Mouse (Mus musculus) erythroblast, adult 5-6 weeks (primary cell): ENCODE data around the gene Spata2. TPM values are rescaled to one million over a fixed set of nuclear protein-coding genes. Genes with fewer than 3 reads are reported as not detected.

ENCODE experiments used
- ATAC-seq: replicated peaks from 2 replicates; pipeline ENCODE4 v1.8.0; 2016; ENCODE audit warnings: moderate number of reproducible peaks, mild to moderate bottlenecking, moderate TSS enrichment, inconsistent platforms; ENCODE audit not compliant: poor library complexity, low FRiP score, severe bottlenecking
- total RNA-seq, 2 experiments: library from RNA; stranded (forward) in 1 of 2; stranded (reverse) in 1 of 2; fragments of 150-400 nt in 1 of 2; fragments of 200-764, 138-1000 nt in 1 of 2; gene quantifications; 2 replicates each; pipeline versions ENCODE4 v1.2.3 to v1.2.4; 2015 to 2017; ENCODE audit warnings: low replicate concordance in 2 of 2

Spata2 gene
- total RNA-seq, 2 experiments from 2014 or later = 6.1 to 7.6 TPM

DNA sequence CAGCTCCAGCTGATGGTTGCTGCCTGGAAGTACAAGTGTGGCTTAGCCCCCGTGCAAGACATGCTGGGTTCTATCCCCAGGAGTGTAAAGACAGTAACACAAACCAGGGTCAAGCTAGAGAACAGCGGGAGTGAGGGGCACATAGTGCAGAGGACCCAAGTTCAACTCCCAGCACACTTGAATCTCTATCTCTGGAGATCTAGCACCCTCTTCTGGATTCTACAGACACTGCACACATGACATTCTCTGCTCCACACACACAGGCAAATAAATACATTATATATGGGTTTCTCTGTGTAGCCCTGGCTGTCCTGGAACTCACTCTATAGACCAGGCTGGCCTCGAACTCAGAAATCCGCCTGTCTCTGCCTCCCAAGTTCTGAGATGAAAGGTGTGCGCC lies 20.3 kb upstream of the Spata2 start:
- ATAC-seq = peak; percentile 50; the same call in 1 of the 2 replicates

DNA sequence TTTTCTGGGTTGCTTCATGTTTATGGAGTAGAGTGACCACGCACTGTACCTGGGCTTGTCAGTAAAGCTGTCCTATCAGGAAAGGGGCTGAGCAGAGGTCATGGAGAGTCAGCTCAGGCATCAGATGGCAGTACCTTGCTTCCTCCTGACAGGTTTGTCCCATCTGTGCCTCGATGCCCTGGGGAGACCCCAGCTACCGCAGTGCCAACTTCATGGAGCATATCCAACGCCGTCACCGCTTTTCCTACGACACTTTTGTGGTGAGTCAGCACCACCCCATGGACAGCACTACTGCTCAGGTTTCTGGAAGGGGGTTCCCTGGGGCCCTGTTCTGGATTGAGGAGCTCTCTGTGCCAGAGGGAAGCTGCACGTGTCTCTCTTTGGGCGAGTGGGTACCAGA lies 19.7 kb upstream of the Spata2 start:
- no peak for ATAC-seq

DNA sequence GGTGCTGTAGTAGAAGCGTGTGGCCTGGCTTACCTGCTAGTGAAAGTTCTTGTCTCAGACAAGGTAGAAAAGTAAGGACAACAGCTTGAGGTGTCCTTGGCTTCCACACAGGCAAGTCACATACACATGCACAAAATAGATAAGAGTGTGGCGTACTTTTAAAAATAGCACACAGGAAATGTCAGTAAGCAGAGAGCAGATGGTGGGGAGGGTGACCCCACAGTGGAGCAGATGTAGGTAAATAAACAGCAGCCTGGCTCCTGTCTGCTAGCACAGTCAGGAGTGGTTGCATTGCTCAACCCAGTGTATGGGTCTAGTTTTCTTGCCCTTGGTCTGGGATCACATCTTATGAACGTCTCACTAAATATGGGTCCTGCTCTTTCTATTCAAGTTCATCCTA lies 17.8 kb upstream of the Spata2 start:
- peak; percentile 72 for ATAC-seq

DNA sequence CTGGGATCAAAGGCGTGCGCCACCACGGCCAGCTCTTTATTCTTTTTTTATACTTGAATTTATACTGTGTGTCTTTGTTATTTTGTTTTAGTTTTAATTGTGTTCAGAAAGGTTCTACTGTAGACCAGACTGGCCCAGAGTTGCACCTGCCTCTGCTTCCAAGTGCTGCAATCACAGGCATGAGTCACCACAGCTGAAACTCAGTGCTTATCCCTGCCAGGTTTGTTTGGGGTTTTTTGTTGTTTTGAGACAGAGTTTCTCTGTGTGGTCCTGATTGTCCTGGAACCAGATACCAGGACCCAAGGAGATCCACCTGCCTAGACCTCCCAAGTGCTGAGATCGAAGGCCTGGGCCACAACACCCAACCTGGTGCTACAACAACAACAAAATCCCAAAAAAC lies 15.9 kb upstream of the Spata2 start:
- no peak for ATAC-seq

DNA sequence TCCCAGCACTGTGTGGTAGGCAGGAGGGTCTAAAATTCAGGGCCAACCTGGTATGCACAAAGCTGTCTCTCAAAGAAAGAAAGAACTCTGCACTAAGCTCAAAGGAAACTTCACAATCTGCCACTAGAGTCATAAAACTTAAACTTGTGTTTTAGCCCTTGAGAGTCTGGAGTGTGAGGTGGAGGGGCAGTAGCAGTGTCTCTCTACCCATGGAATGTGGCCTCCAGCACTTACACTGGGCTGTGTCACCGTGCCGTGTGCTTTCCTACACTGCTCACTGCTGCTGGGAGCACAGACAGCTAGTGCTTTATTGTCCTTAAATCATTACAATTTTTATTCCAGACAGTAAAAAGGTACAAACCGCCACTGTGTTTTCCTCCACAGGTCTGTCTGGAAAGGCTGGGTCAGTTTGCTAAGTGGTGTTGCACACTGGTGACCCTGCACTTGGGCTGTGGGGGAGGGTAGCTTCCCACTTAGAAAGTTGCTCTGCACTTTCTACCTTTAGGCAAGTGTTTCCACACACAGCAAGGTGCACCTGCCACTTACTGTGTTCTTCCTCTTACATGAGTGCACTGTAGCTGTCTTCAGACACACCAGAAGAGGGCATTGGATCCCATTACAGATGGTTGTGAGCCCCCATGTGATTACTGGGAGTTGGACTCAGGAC lies 15.2 kb upstream of the Spata2 start:
- ATAC-seq = no peak

DNA sequence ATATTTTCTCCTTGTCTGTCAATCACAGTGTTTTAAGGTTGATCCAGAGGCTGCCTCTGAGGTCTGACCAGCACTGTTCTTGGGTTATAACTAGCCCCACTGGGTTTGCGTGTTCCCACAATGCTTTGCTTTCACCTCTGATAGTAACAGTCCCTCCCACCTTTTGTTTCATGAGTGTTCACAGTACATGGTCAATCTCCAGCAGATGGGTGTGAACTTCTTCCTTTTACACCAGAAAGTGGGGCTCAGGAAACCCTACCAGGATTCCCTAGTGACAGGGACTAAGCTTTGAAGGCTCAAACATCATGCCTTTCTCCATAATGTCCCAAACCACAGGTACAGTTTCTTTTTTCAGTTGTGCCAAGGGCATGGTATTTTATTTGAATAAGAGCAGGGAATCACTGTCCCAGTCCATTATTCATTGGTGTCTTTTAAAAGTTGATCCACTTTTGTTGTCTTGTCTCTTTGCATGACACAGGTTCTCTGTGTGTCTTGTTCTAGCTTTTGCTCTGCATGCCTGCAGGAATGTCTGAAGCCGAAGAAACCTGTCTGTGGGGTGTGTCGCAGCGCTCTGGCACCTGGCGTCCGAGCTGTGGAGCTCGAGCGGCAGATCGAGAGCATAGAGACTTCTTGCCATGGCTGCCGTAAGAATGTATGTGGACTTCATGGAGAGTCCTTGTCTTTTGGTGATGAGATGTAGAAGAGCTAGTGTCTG lies 14.0 kb upstream of the Spata2 start:
- no peak for ATAC-seq

DNA sequence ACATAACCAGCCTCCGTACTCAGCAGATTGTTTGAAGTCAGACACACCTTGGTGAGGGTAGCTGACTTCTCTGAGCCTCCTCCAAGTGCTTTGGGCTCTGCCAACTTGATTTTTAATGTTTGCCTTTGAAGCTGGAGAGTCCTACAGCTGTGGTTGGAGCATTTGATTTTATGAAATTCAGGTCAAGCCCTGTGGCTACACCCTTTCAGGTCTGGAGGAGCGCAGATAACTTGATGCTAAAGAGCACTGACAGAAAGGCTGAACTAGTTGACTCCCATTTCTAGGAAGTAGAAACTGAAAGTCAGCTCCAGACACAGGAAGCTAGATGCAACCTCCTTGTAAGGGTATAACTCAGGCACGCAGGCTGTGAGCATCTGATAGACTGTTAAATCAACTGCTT lies 12.4 kb upstream of the Spata2 start:
- peak; percentile 68 for ATAC-seq

DNA sequence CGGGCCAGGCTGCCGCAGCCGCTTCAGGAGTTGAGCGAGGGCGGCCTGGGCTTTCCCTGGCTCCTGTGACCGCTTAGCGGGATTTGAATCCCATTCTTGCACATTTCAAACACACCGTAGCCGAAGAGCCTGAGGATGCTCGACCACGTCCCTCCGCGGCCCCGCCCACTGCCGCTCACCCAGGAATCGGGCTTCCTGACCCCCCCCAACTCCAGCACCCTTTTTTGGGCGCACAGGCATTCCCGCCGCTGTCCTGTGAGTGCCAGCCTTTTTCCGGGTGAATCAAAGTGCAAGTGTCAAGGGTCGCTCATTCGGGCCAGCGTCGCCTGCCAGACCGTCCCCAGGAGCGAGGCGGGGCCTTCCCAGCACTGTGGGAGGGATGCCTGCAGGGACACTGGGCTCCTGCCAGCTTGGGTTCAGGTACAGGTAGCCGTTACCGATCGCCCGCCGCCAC lies 11.2 kb upstream of the Spata2 start:
- peak; percentile 50 for ATAC-seq

DNA sequence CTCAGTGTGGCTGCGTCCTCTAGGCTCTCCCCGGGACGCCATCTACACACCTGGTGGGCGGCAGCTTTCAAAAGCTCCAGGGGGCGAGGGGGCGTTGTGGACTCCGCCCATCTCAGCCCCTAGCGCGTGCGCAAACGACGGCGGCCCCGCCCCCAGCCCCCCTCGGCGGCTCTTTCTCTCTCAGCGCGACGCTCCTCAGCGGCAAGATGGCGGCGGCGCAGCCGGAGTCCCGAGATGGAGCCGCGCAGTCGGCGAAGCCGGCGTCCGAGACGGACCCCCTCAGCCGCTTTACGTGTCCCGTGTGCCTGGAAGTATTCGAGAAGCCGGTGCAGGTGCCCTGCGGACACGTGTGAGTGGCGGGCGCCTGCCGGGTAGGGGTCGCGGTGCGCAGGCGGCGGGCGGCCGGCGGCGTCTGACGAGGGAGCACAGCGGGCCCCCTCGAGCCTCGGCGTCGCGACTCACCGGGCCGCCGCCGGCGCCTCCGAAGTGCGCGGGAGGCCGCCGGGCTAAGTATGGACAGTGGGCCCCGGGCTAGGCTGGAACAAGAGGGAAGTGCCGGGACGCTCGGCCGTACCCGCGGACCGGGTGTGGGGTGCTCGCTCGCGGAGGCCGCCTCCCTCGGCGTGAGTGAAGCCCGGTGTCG lies 10.7 kb upstream of the Spata2 start:
- ATAC-seq = peak; percentile 69

DNA sequence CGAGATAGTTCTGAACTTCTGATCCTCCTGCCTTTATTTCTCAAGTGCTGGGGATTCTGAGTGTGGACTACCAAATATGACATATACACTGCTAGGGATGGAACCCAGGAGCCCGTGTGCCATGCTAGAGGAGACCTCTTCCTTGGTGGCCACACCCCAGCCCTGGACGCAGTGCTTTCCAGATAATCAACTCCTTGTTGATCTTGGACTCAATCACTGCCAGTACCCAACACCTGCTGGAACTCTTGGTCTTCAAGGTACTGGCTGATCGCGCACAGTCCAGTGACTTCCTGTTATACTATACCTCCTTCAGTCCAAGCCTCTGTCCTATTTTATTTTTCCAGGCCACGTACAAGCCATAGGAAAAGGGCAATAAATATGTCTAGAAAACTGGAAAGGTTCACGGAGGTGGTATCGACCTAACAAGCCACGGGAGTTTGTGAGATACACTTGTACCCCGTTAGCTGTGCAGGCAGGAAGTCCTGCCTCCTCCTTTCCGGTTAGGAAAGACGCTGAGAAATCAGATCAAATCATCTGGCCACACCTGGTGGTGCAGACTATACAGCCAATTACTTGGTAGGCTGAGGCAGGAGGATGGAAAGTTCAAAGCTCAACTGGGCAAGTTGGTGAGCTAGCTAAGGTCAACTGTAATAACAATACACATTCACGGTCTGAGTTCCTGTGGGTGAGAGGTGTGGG lies 10.0 kb upstream of the Spata2 start:
- peak; percentile 58 for ATAC-seq

DNA sequence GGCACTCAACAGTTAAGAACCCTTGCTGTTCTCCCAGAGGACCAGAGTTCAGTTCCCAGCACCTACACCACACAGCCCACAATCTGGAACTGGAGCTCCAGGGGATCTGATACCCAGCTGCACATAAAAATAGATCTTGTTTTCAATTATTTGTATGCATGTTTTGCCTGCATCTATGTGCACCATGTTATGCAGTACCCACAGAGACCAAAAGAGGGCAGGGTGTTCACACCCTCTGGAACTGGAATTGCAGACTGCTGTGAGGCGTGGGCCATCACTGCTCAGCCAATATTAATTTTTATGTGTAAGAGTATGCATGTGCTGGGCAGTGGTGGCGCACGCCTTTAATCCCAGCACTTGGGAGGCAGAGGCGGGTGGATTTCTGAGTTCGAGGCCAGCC lies 4.6 kb upstream of the Spata2 start:
- ATAC-seq = peak; percentile 63

DNA sequence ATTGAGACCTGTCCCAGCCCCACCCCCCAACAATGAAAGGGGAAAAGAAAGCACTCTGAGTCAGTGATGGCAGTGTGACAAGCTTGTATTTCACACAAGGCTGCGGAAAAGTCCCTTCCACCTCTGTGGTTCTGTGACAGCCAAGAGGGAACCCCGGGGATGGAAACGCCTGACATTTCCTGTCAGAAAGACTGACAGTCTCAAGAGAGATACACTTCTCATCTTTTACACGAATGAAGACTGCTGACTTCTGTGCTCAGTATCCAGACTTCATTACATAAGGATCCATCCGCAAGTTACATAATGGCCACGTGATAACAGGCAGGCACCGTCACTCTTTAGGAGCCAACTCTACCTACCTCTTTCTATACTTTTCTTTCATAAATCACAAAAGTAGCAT lies 3.8 kb upstream of the Spata2 start:
- ATAC-seq = no peak

DNA sequence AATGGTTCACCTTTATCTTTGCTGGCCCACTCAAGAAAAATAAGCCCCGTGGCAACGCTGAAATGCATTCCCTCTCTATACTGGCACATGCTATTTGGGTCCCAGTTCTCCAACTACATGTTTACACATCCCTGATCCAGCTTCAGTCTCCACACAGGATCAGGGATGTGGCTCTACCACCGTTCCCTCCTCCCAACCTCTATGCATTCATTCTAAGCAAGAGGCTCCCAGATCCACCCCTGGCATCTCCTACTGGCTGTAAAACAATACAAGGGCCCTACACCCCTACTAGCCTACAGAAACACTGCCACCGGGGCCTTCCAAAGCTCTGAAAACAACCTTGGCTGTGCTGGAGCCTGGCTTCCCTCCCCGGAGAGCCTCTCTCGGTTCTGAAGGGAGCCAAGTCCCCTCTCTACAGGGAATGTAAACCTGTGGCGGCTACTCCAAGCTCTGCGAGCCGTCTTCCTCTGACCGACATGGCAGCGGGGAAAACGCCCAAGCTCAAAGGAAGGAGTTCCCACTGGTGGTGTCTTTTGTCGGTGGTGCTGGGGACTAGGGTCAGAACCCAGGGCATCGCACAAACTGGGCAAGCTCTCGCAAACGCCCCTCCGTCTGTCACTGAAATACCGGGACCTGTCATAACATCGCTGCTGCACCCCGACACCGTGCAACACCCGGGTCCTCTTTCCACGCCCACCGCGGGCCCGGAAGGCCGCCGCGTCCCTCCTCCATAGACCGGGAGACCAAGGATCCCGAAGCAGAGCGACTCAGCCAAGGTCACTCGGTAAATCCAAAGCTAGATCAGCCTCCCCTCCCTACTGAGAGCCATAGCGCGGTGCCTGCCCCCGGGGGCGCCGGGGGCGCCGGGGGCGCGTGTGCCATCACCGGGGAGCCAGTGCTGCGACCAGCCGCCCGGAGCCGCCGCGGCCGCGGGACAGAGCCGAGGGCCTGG lies 654 bp downstream of the Spata2 start, which contains the start of gene Rnf114:
TSS of gene Rnf114 (plus strand) at position 889 of the 952 bp plus-strand sequence.
- ATAC-seq = peak; percentile 65

DNA sequence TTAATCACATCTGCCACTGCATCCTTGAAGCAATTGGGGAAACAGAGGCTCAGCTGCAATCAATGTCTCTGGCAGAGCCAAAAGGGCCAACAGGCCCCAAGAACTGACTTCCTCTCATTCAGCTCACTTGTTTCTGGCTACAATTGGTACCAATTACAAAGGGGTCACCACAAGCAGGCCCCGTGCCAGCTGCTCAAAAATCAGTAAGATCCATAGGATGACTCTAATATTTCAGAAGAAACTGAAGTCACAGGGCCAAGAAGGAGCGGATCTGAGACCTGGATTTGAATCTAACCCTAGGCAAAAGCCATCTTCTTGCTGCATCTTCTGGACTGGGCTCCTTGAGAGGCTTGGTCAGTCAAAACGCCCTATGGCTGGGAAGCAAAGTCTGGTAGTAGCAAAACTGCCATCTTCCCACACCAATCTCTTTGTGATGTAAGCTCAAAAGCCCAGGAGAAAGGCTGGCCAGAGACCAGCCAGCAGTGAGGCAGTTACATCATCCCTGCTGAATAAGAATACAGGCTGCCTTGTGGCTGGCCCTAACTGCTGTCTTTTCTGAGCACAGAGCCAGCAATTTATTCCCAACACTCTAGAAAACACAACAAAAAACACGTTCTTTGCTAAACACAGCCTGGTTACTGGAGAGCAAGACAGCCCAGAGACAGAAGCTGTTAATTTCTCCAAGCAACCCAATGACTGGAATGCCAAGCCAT lies 1.7 kb downstream of the Spata2 start:
- no peak for ATAC-seq

DNA sequence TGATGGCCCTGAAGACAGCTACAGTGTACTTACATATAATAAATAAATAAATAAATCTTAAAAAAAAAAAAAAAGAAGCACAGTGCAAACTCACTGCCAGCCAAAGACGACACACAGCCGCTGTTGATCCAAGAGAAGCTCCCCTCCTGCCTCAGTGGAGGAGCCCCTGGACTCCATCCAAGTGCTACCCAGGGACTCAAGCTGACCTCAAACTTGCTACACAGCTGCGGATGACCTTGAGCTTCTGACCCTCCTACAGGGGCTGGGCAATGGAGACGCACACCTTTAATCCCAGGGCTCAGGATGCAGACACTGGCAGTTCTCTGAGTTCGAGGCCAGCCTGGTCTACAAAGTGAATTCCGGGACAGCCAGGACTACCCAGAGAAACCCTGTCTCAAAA lies 4.7 kb downstream of the Spata2 start:
- no peak for ATAC-seq

DNA sequence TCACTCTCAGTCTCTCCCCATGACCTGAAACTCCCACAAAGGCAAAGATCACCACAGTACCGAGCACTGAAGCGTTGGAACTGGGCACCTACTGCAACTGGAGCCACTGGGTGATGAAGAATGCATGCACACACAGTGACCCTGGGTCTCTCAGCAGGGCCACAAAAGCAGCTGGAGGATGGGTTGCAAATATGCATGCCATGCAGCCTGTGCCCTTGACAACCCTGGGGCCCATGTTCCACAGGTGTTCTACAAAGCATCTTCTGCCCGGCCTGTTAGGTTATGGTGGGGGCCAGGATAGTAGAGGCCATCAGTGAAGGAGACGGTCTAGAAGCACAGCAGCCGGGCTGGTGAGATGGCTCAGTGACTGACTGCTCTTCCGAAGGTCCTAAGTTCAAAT lies 5.1 kb downstream of the Spata2 start:
- no peak for ATAC-seq

DNA sequence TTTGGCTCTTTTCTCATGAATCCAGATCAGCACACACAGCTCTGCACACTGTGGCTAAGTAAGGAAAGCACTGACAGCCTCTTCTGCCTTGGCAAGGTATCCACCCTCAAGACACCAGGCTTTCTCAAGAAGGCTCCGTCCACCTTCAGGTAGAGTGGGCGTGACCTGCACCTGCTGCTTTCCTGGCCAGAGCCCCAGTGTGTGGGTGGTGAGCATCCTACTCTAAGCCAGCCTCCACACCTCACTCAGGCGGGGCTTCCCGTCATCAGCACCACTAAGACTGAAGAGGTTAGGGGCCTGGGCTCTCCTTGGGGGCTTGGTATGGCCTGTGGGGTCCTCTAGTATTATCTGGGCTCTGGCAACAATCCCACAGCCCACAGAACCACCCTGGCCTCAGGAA lies 6.1 kb downstream of the Spata2 start:
- ATAC-seq = no peak

DNA sequence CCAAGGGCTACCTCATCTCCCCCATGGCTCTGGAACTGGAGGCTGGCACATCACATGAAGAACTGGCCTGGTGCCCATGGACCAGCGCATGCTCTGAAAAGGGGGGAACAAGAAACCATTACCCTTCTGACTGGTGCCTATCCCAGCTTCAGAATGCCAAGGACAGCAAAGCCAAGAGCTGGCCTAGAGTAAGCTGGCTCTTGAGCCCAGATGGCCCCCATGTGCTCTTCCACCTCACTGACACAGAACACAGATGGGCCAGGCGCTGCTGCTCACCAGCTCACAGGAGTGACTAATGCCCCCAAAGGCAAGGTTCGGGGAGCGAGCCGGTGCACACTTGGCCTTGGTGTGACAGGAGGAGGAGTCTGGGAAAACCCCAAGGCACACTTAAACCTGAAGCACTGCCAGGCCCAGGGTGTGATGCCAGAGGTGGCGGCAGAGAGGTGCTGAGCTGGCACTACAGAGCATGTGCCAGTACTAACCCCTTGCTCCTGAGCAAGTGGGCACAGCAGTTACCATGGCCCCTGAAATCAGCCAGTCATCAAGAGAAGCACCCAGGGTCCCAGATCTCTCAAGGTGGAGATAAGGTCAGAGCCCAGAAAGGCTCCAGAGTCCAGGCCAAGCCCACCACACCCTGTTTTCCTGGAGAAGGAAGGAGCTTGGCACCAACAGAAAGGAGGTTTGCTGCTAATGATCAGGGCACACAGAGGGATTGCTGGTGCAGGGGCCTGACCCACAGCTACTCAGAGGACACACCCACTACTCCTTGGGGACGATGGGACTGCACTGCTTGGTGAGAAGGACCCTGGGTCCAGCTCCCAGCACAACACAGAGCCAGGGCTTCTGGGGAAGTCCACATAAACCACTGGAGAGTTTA lies 6.9 kb downstream of the Spata2 start:
- no peak for ATAC-seq
